Mouse (Mus musculus) embryo, embryonic 11 days (tissue): Measurements from ENCODE around the gene Hs3st3b1.
A peak's percentile ranks its signal among the peaks of the same experiment; 100 is the strongest.

Experiments
- DNase-seq: peaks from one replicate; pipeline ENCODE4 v3.0.0-alpha.2; 2015

Gene Hs3st3b1

DNA sequence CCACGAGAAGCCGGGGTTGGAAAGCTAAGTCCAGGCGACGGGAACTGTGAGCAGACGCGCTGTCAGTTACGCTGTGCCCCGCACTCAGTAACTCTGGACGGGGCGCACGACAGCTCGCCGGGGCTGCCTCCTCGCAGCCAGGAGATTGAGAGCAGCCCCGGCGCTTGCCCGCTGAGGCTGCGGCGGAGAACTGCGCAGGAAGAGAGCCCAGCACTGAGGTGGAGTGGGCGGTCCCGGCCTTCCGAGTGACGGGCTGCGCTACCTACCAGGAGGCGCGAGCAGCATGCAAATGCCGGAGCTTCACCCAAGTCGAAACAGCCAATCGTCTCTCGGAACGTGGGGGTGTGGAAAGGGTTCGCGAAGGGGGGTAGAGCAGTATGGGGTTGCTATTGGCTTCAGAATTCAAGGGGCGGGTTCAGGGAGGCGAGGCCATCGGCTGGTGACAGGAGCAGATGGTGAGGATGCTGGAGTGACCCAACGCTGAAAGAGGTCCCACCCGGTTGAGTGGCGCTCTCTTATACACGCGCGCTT, at the start of gene Hs3st3b1:
Gene Hs3st3b1, minus strand, starts transcription at position 200 of the 531 bp plus-strand sequence.
- DNase-seq, result peak; percentile 98

- no peak for DNase-seq
These were observed 49.4 kb upstream of the Hs3st3b1 start for GRCm38 (mm10) chr11:63971462-63971861.

GRCm38 (mm10) chr11:63970818-63971217, 48.7 kb upstream of the Hs3st3b1 start:
- no peak for DNase-seq

DNA sequence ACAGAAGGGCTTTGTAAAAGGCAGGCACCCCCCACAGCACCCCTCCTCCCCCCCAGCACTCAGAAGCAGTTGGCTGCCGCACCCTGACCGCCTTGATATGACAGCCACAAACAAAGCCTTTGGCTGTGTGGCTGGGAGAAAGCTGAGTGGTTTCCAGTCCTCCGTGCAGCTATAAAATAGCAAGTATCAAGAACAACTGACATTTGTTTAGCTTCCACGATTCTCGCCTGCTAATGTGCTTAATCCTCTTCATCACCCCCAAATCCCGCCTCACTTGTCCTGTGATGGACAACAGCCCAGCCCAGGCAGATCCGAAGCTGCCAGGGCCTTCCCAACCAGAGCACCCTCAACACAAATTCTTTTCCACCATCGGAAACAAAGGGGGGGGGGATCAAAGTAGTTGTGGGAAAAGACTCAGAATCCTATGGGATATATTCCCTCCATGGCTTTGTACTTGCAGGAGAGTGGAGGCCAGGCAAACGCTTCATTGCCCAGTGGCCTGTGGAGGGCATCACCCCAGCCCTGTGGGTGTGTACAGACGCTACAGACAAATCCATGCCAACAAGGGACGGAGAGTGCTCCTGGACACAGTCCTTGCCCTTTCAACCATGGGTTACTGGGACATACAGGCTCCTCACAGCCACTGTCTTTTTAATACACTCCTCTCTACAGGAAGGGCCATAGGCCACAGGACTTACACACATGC, 47.3 kb upstream of the Hs3st3b1 start:
- DNase-seq, result peak; percentile 31

GRCm38 (mm10) chr11:63968388-63969035, 46.4 kb upstream of the Hs3st3b1 start:
- peak; percentile 18 for DNase-seq

- no peak for DNase-seq
These were observed 45.7 kb upstream of the Hs3st3b1 start for GRCm38 (mm10) chr11:63967641-63968387.

DNA sequence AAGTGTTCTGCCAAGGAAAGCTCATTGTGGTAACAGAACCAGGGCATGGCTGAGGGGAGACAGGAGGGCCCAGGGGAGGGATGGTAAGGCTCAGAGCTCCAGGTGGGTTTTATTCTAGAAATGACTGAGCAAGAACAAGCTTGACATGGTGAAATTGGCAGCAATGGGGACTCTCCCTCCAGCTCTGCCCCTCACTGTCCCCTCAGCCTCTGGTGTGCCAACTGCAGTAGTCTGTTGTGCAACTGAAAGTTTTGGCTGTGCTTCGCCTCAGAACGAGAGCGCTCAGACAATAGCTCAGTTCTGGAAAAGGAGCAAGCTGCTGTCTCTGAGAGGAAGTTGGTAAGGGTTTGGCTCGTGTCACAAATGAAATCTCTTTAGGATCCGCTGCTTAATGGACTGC, 43.3 kb upstream of the Hs3st3b1 start:
- DNase-seq, result no peak

DNA sequence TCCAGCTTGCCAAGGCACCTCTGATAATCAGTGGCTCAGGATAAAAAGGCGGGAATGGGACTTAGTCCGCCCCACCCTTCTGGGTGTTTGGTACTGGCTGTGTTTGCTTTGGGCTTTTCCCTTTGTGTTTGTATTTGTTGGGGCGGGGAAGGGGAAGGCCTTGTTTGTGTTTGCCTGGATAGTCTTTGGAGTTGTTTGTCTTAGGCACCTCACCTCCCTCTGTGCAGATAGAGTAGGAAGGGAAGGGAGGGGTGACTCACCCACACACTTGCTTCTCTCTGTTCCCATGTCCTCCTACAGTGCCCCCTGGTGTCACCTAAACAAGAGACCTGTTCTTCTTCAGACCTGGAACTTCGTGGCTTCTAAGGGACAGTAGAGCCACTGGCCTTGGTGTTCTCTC, 35.1 kb upstream of the Hs3st3b1 start:
- peak; percentile 28 for DNase-seq

GRCm38 (mm10) chr11:63956748-63957147, 34.7 kb upstream of the Hs3st3b1 start:
- no peak for DNase-seq

GRCm38 (mm10) chr11:63953887-63954286, 31.8 kb upstream of the Hs3st3b1 start:
- DNase-seq, result no peak

DNA sequence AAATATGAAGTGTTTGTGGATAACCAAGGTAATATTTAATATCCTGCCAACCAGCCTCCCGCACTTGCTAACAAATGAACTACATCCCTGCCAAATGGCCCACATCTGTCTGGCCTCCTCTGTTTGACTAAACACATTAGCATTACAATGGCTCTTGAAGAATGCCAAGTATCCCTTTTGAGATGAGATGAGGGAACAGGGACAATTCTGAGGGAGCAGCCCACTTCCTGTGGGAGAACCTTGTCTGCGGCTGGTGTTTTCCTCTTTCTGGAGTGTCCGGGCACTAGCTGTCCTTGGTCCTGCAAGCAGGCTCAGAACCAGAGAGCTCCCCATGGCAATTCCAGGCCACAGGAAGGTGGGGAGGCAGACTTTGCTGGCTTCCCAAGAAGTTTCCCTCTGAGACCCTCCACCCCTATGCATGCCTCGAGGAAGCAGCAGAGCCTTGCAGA, 30.7 kb upstream of the Hs3st3b1 start:
- DNase-seq, result peak; percentile 39

DNA sequence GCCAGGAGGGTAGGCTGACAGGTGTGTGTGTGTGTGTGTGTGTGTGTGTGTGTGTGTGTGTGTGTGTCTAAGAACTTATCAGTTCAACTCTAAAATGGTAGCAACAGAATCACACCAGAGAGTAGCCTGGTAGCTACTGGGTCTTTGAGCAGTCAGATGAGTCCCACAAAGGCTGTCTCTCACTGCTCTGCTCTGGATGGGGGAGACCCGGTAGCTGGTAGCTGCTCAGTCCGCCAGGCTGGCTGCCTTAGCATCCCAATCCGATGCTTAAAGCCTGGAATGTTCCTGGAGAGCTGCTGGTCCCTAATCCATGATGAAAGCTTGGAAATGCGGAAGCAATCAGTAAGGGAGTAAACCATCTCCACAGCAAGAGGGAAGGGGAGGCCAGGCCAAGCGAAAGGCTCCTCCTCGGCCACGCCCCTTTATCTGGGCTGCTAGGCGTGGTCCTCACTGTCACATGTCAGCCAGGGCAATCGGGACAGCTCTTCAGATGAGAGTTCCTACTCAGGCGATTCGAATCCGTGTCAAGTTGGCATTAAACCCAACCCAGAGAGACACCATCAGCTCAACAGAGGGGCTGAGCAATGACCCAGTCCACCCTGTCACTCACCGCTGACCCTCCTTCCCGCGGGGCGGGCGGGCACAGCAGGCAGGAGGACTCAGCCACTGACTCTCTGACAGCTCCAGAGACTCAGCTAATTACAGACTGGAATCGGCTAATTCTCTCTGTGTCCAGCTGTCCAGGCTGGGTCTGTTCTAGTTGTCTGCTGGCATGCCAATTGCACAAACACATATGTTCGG, 29.9 kb upstream of the Hs3st3b1 start:
- DNase-seq, result peak; percentile 80

- no peak for DNase-seq
These were observed 26.3 kb upstream of the Hs3st3b1 start for GRCm38 (mm10) chr11:63948371-63948770.

GRCm38 (mm10) chr11:63947024-63947423, 24.9 kb upstream of the Hs3st3b1 start:
- DNase-seq, result no peak

DNA sequence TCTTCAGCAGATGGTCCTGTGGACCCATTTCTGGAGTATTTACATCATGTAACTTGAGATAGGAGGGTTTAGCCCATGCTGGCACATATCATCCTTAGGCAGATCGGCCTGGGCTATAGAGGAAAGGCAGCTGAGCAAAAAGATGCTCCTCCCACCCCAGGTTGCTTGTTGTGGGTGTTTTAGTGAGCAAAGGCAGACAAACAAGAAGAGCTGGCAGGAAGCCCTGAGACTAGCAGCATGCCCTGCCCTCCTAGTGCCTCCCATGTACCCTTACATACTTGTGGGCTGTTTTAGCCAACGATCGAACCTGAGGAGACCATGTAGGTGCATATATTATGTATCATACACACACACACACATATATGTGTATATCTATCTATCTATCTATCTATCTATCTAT, 21.9 kb upstream of the Hs3st3b1 start:
- no peak for DNase-seq

DNA sequence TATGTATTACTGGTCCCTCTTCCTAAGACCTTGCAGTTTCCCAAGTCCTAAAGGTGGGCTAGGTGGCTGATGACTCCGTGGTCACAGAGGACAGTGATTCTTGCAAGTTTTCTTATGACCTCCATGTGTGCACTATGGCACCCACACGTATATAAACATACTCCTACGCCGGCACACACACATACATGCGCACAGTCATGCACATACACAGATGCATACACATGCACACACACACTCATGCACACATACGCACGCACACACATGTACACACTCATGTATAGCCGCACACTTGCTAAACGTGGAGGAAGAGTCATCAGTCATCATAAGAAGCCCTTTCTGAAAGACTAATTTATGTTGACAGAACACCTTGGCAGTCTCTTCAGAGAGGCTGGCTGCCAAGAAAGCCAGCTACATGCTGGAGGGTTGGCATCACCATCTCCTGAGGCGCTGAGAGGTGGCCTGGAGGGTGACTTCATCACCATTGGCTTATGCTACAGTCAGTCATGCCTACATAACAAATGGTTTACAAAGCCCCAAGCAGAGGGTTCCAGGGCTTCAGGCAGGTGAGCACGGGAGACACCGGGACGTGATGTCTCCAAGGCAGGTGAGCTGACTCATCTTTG, 21.3 kb upstream of the Hs3st3b1 start:
- DNase-seq, result no peak

DNA sequence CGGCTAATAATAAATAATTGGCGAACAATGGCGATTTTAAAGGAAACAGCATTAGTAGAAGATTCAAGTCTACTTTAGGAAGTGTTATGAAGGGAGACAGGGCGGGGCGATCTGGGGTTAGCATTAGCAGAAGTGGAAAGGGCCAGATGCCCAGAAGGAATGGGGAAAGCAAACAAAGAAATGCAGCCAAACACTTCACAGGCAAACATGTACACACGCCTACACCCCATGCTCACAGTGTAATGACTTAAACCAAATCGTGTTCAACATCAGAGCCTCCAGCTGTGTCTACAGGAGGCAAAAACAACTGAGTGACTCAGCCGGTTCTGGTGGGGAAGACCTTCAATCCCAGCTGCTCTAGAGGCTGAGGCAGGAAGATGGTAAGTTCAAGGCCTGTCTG, 20.1 kb upstream of the Hs3st3b1 start:
- DNase-seq, result no peak

GRCm38 (mm10) chr11:63936641-63937040, 14.6 kb upstream of the Hs3st3b1 start:
- DNase-seq, result no peak

DNA sequence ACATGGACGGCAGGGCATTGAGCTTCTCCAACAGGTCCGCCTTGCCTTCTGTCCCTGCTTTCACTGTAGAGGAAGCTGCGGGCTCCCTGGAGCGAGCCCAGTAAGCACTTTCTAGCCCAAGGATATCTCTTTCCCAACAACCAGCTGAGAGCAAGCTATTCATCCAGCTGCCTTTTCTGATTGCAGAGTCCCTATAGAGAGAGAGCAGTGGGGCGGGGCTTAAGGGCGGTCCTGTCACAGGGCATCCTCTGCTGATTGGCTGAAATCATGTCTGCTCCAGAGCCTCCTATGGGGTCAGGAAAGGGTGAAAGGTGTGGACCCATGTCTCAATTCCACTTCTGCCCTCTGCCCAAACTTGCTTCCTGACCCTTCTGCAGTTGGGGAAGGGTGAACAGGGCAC, 4.8 kb upstream of the Hs3st3b1 start:
- no peak for DNase-seq

- DNase-seq, result peak; percentile 88
These were observed 3.1 kb upstream of the Hs3st3b1 start for GRCm38 (mm10) chr11:63925161-63925582.

DNA sequence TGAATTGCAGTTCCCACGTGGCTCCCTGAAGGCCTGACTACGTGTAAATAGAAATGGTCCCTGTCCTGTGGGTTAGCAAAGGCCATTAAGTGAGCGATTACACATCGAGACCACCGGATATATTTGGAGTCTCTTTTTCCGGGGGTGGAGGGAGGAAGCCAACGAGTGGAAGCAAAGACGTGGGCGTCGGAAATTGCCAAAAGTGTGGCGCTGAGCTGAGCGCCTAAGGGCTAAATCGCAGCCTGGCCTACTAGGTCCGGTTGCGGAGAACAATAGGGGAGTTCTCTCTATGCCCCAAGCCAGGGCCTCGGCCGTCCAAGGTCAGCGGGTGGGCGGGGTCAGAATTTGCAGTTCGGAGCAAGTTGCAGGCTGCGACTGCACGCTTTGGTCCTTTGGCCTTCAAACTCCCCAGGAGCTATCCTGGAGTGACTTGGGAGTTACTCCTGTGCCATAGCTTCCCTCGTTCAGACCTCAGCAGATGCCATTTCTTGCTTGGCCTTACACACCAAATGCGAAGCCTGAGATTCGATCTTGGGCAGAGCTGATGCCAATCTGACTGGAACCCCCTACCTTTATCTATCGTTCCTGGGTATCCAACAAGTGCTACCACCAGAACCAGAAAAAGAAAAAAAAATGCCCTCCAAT, 2.3 kb upstream of the Hs3st3b1 start:
- peak; percentile 63 for DNase-seq

- peak; percentile 52 for DNase-seq
These were observed 1.3 kb upstream of the Hs3st3b1 start for GRCm38 (mm10) chr11:63923386-63923785.
